Mouse (Mus musculus) heart, embryonic 13.5 days (tissue): ENCODE results near the gene Pfkfb2. TPM values are rescaled to one million over a fixed set of nuclear protein-coding genes. Genes with fewer than 3 reads are reported as not detected.

Source experiments
- ATAC-seq: fragments of 200-750 bp; cut with Nextera tagmentation; 2 replicates; pipeline ENCODE4 v1.8.0; 2017; ENCODE audit warnings: moderate TSS enrichment; ENCODE audit not compliant: insufficient number of reproducible peaks, low FRiP score, low TSS enrichment; ENCODE audit errors: extremely low read depth
- H3K27ac ChIP-seq: fragments of 300-500 bp; sonication (generic); replicated peaks from 2 replicates; pipeline ENCODE4 v1.5.1; 2015; ENCODE audit warnings: moderate library complexity, mild to moderate bottlenecking, inconsistent platforms
- H3K27me3 ChIP-seq: fragments of 300-500 bp; sonication (generic); replicated peaks from 2 replicates; pipeline ENCODE4 v1.6.1; 2015; ENCODE audit warnings: mild to moderate bottlenecking, inconsistent platforms
- H3K36me3 ChIP-seq: fragments of 300-500 bp; sonication (generic); 2 replicates; pipeline ENCODE4 v1.6.1; 2015; ENCODE audit warnings: mild to moderate bottlenecking, inconsistent platforms
- H3K4me1 ChIP-seq: fragments of 300-500 bp; sonication (generic); 2 replicates; pipeline ENCODE4 v1.6.1; 2015; ENCODE audit warnings: inconsistent platforms
- H3K4me2 ChIP-seq: fragments of 300-500 bp; sonication (generic); 2 replicates; pipeline ENCODE4 v1.6.1; 2015; ENCODE audit warnings: inconsistent platforms, mild to moderate bottlenecking, moderate library complexity
- H3K4me3 ChIP-seq: fragments of 300-500 bp; sonication (generic); 2 replicates; pipeline ENCODE4 v1.5.1; 2015; ENCODE audit warnings: moderate library complexity, mild to moderate bottlenecking, inconsistent platforms
- H3K9ac ChIP-seq: fragments of 300-500 bp; sonication (generic); 2 replicates; pipeline ENCODE4 v1.6.1; 2015; ENCODE audit warnings: inconsistent platforms, mild to moderate bottlenecking, moderate library complexity
- H3K9me3 ChIP-seq: fragments of 300-500 bp; sonication (generic); 2 replicates; pipeline ENCODE4 v1.6.1; 2016; ENCODE audit warnings: inconsistent platforms
- WGBS: fragments of 180-500 bp; shearing (Covaris S2); methylation state at CpG from one replicate; pipeline ENCODE4 v1.1.7; 2015; ENCODE audit warnings: mixed read lengths; 5-methylcytosine and 5-hydroxymethylcytosine counted together
- polyA plus RNA-seq: library from polyadenylated mRNA; unstranded; fragments of >200 nt; fragmentation: Nextera tagmentation; extraction: Ambion mirVana; gene quantifications from 2 replicates; pipeline ENCODE4 v1.2.1, GENCODE M21; 2015

Pfkfb2 gene
- polyA plus RNA-seq, 1 experiment from 2014 or later: 6.7 TPM

- H3K4me1 ChIP-seq: peaks cover 6% of the 10 kb centered on the region; the same call in 1 of the 2 replicates
- H3K4me2 ChIP-seq: no peak overlapping the region
- no peak overlapping the region for H3K9ac ChIP-seq
- H3K4me3 ChIP-seq: no peak overlapping the region
- H3K27ac ChIP-seq: no peak overlapping the region
- H3K9me3 ChIP-seq: no peaks in the 10 kb centered on the region
- ATAC-seq: no peak
- no peaks in the 10 kb centered on the region; the same call in 1 of the 2 replicates for H3K27me3 ChIP-seq
- no peaks in the 10 kb centered on the region for H3K36me3 ChIP-seq
- 29% methylated on average over 9 of the region's 9 CpGs for WGBS
Measured at GRCm38 (mm10) chr1:130759689-130760088, 30.6 kb upstream of the Pfkfb2 start.

GRCm38 (mm10) chr1:130746819-130747218 is 17.8 kb upstream of the Pfkfb2 start:
- H3K4me3 ChIP-seq: no peak overlapping the region
- peaks cover 19% of the 10 kb centered on the region for H3K4me1 ChIP-seq
- H3K36me3 ChIP-seq: no peaks in the 10 kb centered on the region
- H3K4me2 ChIP-seq: no peak overlapping the region
- H3K9me3 ChIP-seq: no peaks in the 10 kb centered on the region
- ATAC-seq: no peak
- 54% methylated on average over 3 of the region's 3 CpGs for WGBS
- H3K27ac ChIP-seq: no peak overlapping the region
- no peak overlapping the region for H3K9ac ChIP-seq
- peaks cover 8% of the 10 kb centered on the region; the same call in 1 of the 2 replicates for H3K27me3 ChIP-seq

- Histone ChIP-seq H3K27me3 (peaks cover 8% of the 10 kb centered on the region; the same call in 1 of the 2 replicates), H3K36me3 (no peaks in the 10 kb centered on the region), H3K9me3 (no peaks in the 10 kb centered on the region), H3K9ac (no peak overlapping the region), H3K4me2 (no peak overlapping the region), H3K4me3 (no peak overlapping the region), H3K4me1 (peaks cover 31% of the 10 kb centered on the region), H3K27ac (no peak overlapping the region)
- WGBS: 89% methylated on average over 3 of the region's 3 CpGs
- no peak for ATAC-seq
Measured at GRCm38 (mm10) chr1:130745591-130745990, 16.5 kb upstream of the Pfkfb2 start.

- peaks cover 37% of the 10 kb centered on the region for H3K4me1 ChIP-seq
- H3K4me2 ChIP-seq: no peak overlapping the region
- no peak overlapping the region for H3K27ac ChIP-seq
- ATAC-seq: no peak
- H3K36me3 ChIP-seq: no peaks in the 10 kb centered on the region
- H3K9me3 ChIP-seq: no peaks in the 10 kb centered on the region
- no peak overlapping the region for H3K9ac ChIP-seq
- H3K27me3 ChIP-seq: peaks cover 8% of the 10 kb centered on the region; the same call in 1 of the 2 replicates
- 80% methylated on average over 5 of the region's 5 CpGs for WGBS
- H3K4me3 ChIP-seq: no peak overlapping the region
Measured at GRCm38 (mm10) chr1:130744961-130745360, 15.9 kb upstream of the Pfkfb2 start.

GRCm38 (mm10) chr1:130744217-130744616 is 15.2 kb upstream of the Pfkfb2 start:
- no peaks in the 10 kb centered on the region for H3K9me3 ChIP-seq
- H3K4me2 ChIP-seq: no peak overlapping the region
- no peaks in the 10 kb centered on the region for H3K36me3 ChIP-seq
- H3K4me3 ChIP-seq: no peak overlapping the region
- 51% methylated on average over 2 of the region's 2 CpGs for WGBS
- ATAC-seq: no peak
- H3K4me1 ChIP-seq: peaks cover 40% of the 10 kb centered on the region
- H3K27me3 ChIP-seq: peaks cover 8% of the 10 kb centered on the region; the same call in 1 of the 2 replicates
- H3K9ac ChIP-seq: peak overlapping the region; percentile 19; the same call in 1 of the 2 replicates
- H3K27ac ChIP-seq: no peak overlapping the region

GRCm38 (mm10) chr1:130743775-130744174 is 14.7 kb upstream of the Pfkfb2 start:
- no peaks in the 10 kb centered on the region for H3K9me3 ChIP-seq
- no peak overlapping the region for H3K27ac ChIP-seq
- peaks cover 9% of the 10 kb centered on the region; the same call in 1 of the 2 replicates for H3K27me3 ChIP-seq
- ATAC-seq: no peak
- H3K9ac ChIP-seq: peak overlapping the region; percentile 19; the same call in 1 of the 2 replicates
- peaks cover 40% of the 10 kb centered on the region for H3K4me1 ChIP-seq
- 76% methylated on average over 1 of the region's 1 CpGs for WGBS
- no peaks in the 10 kb centered on the region for H3K36me3 ChIP-seq
- H3K4me2 ChIP-seq: no peak overlapping the region
- no peak overlapping the region for H3K4me3 ChIP-seq

GRCm38 (mm10) chr1:130742201-130742600 is 13.1 kb upstream of the Pfkfb2 start:
- Histone ChIP-seq H3K4me3 (no peak overlapping the region), H3K4me2 (no peak overlapping the region; the same call in 1 of the 2 replicates), H3K36me3 (no peaks in the 10 kb centered on the region), H3K27ac (peak overlapping the region; percentile 82), H3K27me3 (peaks cover 24% of the 10 kb centered on the region), H3K4me1 (peaks cover 40% of the 10 kb centered on the region), H3K9me3 (no peaks in the 10 kb centered on the region), H3K9ac (no peak overlapping the region)
- no peak for ATAC-seq
- 84% methylated on average over 7 of the region's 7 CpGs for WGBS

- peak overlapping the region; percentile 82 for H3K27ac ChIP-seq
- H3K4me1 ChIP-seq: peaks cover 40% of the 10 kb centered on the region
- H3K4me3 ChIP-seq: peak overlapping the region; percentile 27
- no peaks in the 10 kb centered on the region for H3K36me3 ChIP-seq
- peaks cover 25% of the 10 kb centered on the region for H3K27me3 ChIP-seq
- peak overlapping the region; percentile 55 for H3K4me2 ChIP-seq
- WGBS: 33% methylated on average over 15 of the region's 15 CpGs
- peak overlapping the region; percentile 8; the same call in 1 of the 2 replicates for H3K9ac ChIP-seq
- no peaks in the 10 kb centered on the region for H3K9me3 ChIP-seq
- peak; percentile 94 for ATAC-seq
Measured at GRCm38 (mm10) chr1:130740781-130741720, 12.0 kb upstream of the Pfkfb2 start.

GRCm38 (mm10) chr1:130740227-130740648 is 11.2 kb upstream of the Pfkfb2 start:
- no peak for ATAC-seq
- H3K36me3 ChIP-seq: no peaks in the 10 kb centered on the region
- 43% methylated on average over 4 of the region's 4 CpGs for WGBS
- peak overlapping the region; percentile 55 for H3K4me2 ChIP-seq
- H3K9ac ChIP-seq: peak overlapping the region; percentile 8; the same call in 1 of the 2 replicates
- H3K4me1 ChIP-seq: peaks cover 41% of the 10 kb centered on the region
- H3K27ac ChIP-seq: peak overlapping the region; percentile 82
- H3K4me3 ChIP-seq: peak overlapping the region; percentile 27
- no peaks in the 10 kb centered on the region for H3K9me3 ChIP-seq
- H3K27me3 ChIP-seq: peaks cover 21% of the 10 kb centered on the region

- Histone ChIP-seq H3K9ac (no peak overlapping the region), H3K27ac (peak overlapping the region; percentile 82), H3K9me3 (no peaks in the 10 kb centered on the region), H3K4me3 (no peak overlapping the region), H3K4me2 (peak overlapping the region; percentile 55), H3K27me3 (peaks cover 21% of the 10 kb centered on the region), H3K4me1 (peaks cover 47% of the 10 kb centered on the region), H3K36me3 (no peaks in the 10 kb centered on the region)
- WGBS: 76% methylated on average over 3 of the region's 3 CpGs
- no peak for ATAC-seq
Measured at GRCm38 (mm10) chr1:130739636-130740035, 10.6 kb upstream of the Pfkfb2 start.

GRCm38 (mm10) chr1:130738551-130739106 is 9.6 kb upstream of the Pfkfb2 start:
- H3K4me1 ChIP-seq: peaks cover 42% of the 10 kb centered on the region
- no peak overlapping the region for H3K27ac ChIP-seq
- H3K27me3 ChIP-seq: peaks cover 21% of the 10 kb centered on the region
- H3K4me3 ChIP-seq: no peak overlapping the region
- ATAC-seq: no peak
- 73% methylated on average over 3 of the region's 3 CpGs for WGBS
- H3K9me3 ChIP-seq: no peaks in the 10 kb centered on the region
- H3K36me3 ChIP-seq: no peaks in the 10 kb centered on the region
- peak overlapping the region; percentile 28; the same call in 1 of the 2 replicates for H3K4me2 ChIP-seq
- H3K9ac ChIP-seq: no peak overlapping the region
